Mouse (Mus musculus): ENCODE data around the gene Tmem253.

- TF ChIP-seq EP300 (IDR thresholded peaks at IDR 0.05; ENCODE audit: insufficient read depth, low read depth, low read length) (no peak), CTCF (IDR thresholded peaks at IDR 0.05; ENCODE audit: low read depth, low read length) (no peak)
These were observed 10.3 kb upstream of the Tmem253 start for GRCm38 (mm10) chr14:52005141-52005540.
